Mouse (Mus musculus) megakaryocyte-erythroid progenitor cell, adult 5-6 weeks (primary cell): Measurements from ENCODE around the gene Creb1. TPM values are rescaled to one million over a fixed set of nuclear protein-coding genes. Genes with fewer than 3 reads are reported as not detected.
"Not testable (repeated sequence)": the region's sequence is repeated elsewhere in the genome, so short reads cannot be mapped to it uniquely, and the experiment has no call there.

ENCODE experiments used
- ATAC-seq: replicated peaks from 2 replicates; pipeline ENCODE4 v1.8.0; 2016; ENCODE audit warnings: mild to moderate bottlenecking, inconsistent platforms; ENCODE audit not compliant: severe bottlenecking, poor library complexity, low FRiP score, low TSS enrichment
- total RNA-seq, 2 experiments: library from RNA; stranded (forward) in 1 of 2; stranded (reverse) in 1 of 2; fragments of 200-1000, 215-1000 nt in 1 of 2; fragments of >200 nt in 1 of 2; fragmentation: Nextera tagmentation in 1 of 2; gene quantifications; 2 replicates each; pipeline ENCODE4 v1.2.3; 2014 to 2017

Gene Creb1
- total RNA-seq, 2 experiments from 2014 or later, result 46.6 to 52.8 TPM

- no peak for ATAC-seq
These were observed 83.1 kb downstream of the Creb1 start for GRCm38 (mm10) chr1:64615531-64615991.

GRCm38 (mm10) chr1:64616076-64616475 is 83.6 kb downstream of the Creb1 start:
- no peak for ATAC-seq

GRCm38 (mm10) chr1:64616531-64616880 is 84.1 kb downstream of the Creb1 start:
- 0 out of 2 replicates have a peak, but pooled peaks have one; percentile 8 for ATAC-seq

GRCm38 (mm10) chr1:64616881-64617714 is 84.7 kb downstream of the Creb1 start, which contains the start of gene Mettl21a:
Gene Mettl21a, minus strand, starts transcription at chr1:64617242.
- peak; percentile 94 for ATAC-seq

GRCm38 (mm10) chr1:64617715-64617984 is 85.2 kb downstream of the Creb1 start:
- ATAC-seq, result peak; percentile 53; the same call in 1 of the 2 replicates

- ATAC-seq, result no peak
These were observed 85.8 kb downstream of the Creb1 start for GRCm38 (mm10) chr1:64618226-64618625.

GRCm38 (mm10) chr1:64621116-64621515 is 88.7 kb downstream of the Creb1 start:
- no peak for ATAC-seq

GRCm38 (mm10) chr1:64623558-64624435 is 91.4 kb downstream of the Creb1 start:
- ATAC-seq, result no peak

- ATAC-seq, result no peak
These were observed 92.8 kb downstream of the Creb1 start for GRCm38 (mm10) chr1:64625214-64625613.

- no peak for ATAC-seq
These were observed 99.1 kb downstream of the Creb1 start for GRCm38 (mm10) chr1:64631526-64631925.

- no peak for ATAC-seq
These were observed 100.8 kb downstream of the Creb1 start for GRCm38 (mm10) chr1:64633237-64633636.

GRCm38 (mm10) chr1:64635624-64636023 is 103.2 kb downstream of the Creb1 start:
- peak; percentile 30; the same call in 1 of the 2 replicates for ATAC-seq

- ATAC-seq, result peak; percentile 96
These were observed 106.8 kb downstream of the Creb1 start for GRCm38 (mm10) chr1:64639279-64639678.

GRCm38 (mm10) chr1:64641069-64641468 is 108.6 kb downstream of the Creb1 start:
- ATAC-seq, result no peak

GRCm38 (mm10) chr1:64642541-64642940 is 110.1 kb downstream of the Creb1 start:
- ATAC-seq, result not testable (repeated sequence)

GRCm38 (mm10) chr1:64644513-64644912 is 112.1 kb downstream of the Creb1 start:
- ATAC-seq, result no peak

GRCm38 (mm10) chr1:64649362-64650124 is 117.1 kb downstream of the Creb1 start:
- no peak for ATAC-seq

- no peak for ATAC-seq
These were observed 121.3 kb downstream of the Creb1 start for GRCm38 (mm10) chr1:64653701-64654100.
